Mouse (Mus musculus): ENCODE measurements around the gene Atg4a-ps.
A peak's percentile ranks its signal among the peaks of the same experiment; 100 is the strongest.
"Not testable (repeated sequence)": the region's sequence is repeated elsewhere in the genome, so short reads cannot be mapped to it uniquely, and the experiment has no call there.

The Atg4a-ps gene

GRCm38 (mm10) chr3:103645968-103646367, at the start of gene Atg4a-ps:
Atg4a-ps (minus strand) TSS chr3:103646068.
- not testable (repeated sequence) for DNase-seq (ENCODE audit: low spot score in 2 of 2)

- no peak for DNase-seq (ENCODE audit: low spot score in 2 of 2)
These were observed 49.7 kb upstream of the Atg4a-ps start for GRCm38 (mm10) chr3:103695556-103695955.

GRCm38 (mm10) chr3:103690506-103690905, 44.6 kb upstream of the Atg4a-ps start:
- no peak for DNase-seq (ENCODE audit: low spot score in 2 of 2)

- no peak for DNase-seq (ENCODE audit: low spot score in 2 of 2)
These were observed 43.2 kb upstream of the Atg4a-ps start for GRCm38 (mm10) chr3:103689043-103689442.

GRCm38 (mm10) chr3:103683966-103684319, 38.1 kb upstream of the Atg4a-ps start:
- no peak for DNase-seq (ENCODE audit: low spot score in 2 of 2)

- no peak for DNase-seq (ENCODE audit: low spot score in 2 of 2)
These were observed 37.5 kb upstream of the Atg4a-ps start for GRCm38 (mm10) chr3:103683234-103683965.

GRCm38 (mm10) chr3:103682473-103682872, 36.6 kb upstream of the Atg4a-ps start:
- DNase-seq (ENCODE audit: low spot score in 2 of 2) = no peak

- no peak for DNase-seq (ENCODE audit: low spot score in 2 of 2)
These were observed 32.9 kb upstream of the Atg4a-ps start for GRCm38 (mm10) chr3:103678811-103679210.

GRCm38 (mm10) chr3:103672716-103673115, 26.8 kb upstream of the Atg4a-ps start:
- no peak for DNase-seq (ENCODE audit: low spot score in 2 of 2)

- no peak for DNase-seq (ENCODE audit: low spot score in 2 of 2)
These were observed 26.2 kb upstream of the Atg4a-ps start for GRCm38 (mm10) chr3:103672113-103672512.

GRCm38 (mm10) chr3:103663385-103663784, 17.5 kb upstream of the Atg4a-ps start:
- DNase-seq (ENCODE audit: low spot score in 2 of 2) = no peak

- DNase-seq (ENCODE audit: low spot score in 2 of 2) = no peak
These were observed 15.8 kb upstream of the Atg4a-ps start for GRCm38 (mm10) chr3:103661714-103662113.

- no peak for DNase-seq (ENCODE audit: low spot score in 2 of 2)
These were observed 14.1 kb upstream of the Atg4a-ps start for GRCm38 (mm10) chr3:103660012-103660411.

- DNase-seq (ENCODE audit: low spot score in 2 of 2) = no peak
These were observed 4.5 kb upstream of the Atg4a-ps start for GRCm38 (mm10) chr3:103650406-103650805.

GRCm38 (mm10) chr3:103649716-103650115, 3.8 kb upstream of the Atg4a-ps start:
- DNase-seq (ENCODE audit: low spot score in 2 of 2) = no peak

GRCm38 (mm10) chr3:103648486-103648885, 2.6 kb upstream of the Atg4a-ps start:
- DNase-seq (ENCODE audit: low spot score in 2 of 2) = no peak

- no peak for DNase-seq (ENCODE audit: low spot score in 2 of 2)
These were observed 1.4 kb upstream of the Atg4a-ps start for GRCm38 (mm10) chr3:103647164-103647867.

GRCm38 (mm10) chr3:103641301-103641700, 4.6 kb downstream of the Atg4a-ps start:
- DNase-seq (ENCODE audit: low spot score in 2 of 2) = peak; percentile 70 to 85

GRCm38 (mm10) chr3:103640226-103640803, 5.6 kb downstream of the Atg4a-ps start:
- DNase-seq (ENCODE audit: low spot score in 2 of 2) = no peak

GRCm38 (mm10) chr3:103637641-103638040, 8.2 kb downstream of the Atg4a-ps start:
- DNase-seq (ENCODE audit: low spot score in 2 of 2) = no peak

- no peak for DNase-seq (ENCODE audit: low spot score in 2 of 2)
These were observed 11.6 kb downstream of the Atg4a-ps start for GRCm38 (mm10) chr3:103634256-103634655.

GRCm38 (mm10) chr3:103633831-103634230, 12.0 kb downstream of the Atg4a-ps start:
- no peak for DNase-seq (ENCODE audit: low spot score in 2 of 2)

GRCm38 (mm10) chr3:103633124-103633523, 12.7 kb downstream of the Atg4a-ps start:
- DNase-seq (ENCODE audit: low spot score in 2 of 2) = no peak
